Mouse (Mus musculus) mesoderm, embryonic 11.5 days (tissue): ENCODE measurements at regions not wholly inside any gene's neighbourhood (a gene's known extent, or its start where the extent isn't known, plus 50 kb on each side); places are given as distances from the start of the nearest gene placed in this dataset.

Experiments
- DNase-seq: peaks from one replicate; pipeline ENCODE4 v3.0.0-alpha.2; 2012; ENCODE audit warnings: low read depth, low spot score

DNA sequence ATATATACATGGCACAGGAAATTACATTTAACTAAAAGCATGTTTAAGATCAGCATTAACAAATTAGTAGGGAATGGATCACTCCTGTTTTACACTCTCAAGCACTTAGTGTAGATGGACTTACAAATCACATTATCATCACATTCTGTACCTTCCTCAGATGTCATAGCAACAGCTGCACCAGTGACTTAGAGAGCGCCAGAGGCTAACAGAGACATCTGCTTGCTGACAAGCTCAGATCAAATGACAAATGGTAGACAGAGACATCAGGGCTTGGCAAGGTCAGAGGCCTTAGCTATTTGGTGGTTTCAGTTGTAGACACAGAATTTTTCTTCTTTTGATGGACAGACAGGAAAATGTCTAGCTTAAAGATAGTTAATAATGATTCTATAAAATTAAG lies 897.5 kb upstream of the Slc10a2 start:
- DNase-seq: peak; percentile 66

GRCm38 (mm10) chr8:5994846-5995245 lies 889.7 kb upstream of the Slc10a2 start:
- DNase-seq: peak; percentile 23

DNA sequence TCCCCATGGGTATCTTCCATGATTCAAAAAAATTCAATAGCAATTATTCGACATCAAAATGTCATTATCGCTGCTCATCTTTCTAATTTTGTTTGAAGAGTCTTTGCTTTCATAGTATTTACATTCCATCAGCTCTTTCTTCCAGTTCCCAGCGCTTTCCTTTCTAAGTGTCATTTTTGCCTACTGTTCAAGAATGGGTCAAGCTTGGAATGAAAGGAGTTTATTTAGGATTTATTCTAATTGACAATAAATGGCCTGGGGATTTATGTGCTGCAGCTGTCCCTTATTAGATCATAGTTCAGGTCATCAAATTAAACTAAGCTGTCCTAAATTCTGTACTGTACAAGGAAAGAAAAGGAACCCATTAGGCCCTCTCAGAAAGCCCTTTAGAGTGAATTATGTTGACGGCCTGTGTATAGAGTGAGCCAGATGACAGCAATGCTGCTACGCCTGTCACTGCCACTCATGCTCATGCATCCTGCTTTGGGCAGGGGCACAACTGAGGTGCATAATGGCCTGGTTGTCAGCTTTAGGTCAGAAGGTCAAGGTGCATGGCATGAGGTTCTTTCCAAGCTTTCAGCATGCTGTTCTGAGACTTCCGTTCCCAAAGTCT lies 860.4 kb upstream of the Slc10a2 start:
- DNase-seq: peak; percentile 69

GRCm38 (mm10) chr8:5964299-5964698 lies 859.1 kb upstream of the Slc10a2 start:
- DNase-seq: no peak

DNA sequence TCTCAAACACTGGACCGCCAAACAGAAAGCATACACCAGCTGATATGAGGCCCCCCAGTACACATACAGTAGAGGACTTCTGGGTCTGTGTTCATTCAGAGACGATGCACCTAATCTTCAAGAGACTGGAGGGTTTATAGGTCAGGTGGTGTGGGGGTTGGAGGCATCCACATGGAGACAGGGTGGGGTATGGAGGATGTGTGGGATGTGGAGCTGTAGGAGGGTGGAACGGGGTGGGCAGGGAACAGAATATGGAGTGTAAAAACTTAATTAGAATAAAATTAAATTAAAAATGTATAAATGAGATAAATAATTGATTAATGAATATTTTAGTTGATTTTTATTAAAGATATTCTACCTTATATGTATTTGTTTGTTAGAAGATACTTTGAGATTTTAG lies 832.9 kb upstream of the Slc10a2 start:
- DNase-seq: no peak

- DNase-seq: no peak
Observed at GRCm38 (mm10) chr8:5918136-5918535, 813.0 kb upstream of the Slc10a2 start.
